Mouse (Mus musculus): ENCODE measurements at regions not wholly inside any gene's neighbourhood (a gene's known extent, or its start where the extent isn't known, plus 50 kb on each side); places are given as distances from the start of the nearest gene placed in this dataset.

DNA sequence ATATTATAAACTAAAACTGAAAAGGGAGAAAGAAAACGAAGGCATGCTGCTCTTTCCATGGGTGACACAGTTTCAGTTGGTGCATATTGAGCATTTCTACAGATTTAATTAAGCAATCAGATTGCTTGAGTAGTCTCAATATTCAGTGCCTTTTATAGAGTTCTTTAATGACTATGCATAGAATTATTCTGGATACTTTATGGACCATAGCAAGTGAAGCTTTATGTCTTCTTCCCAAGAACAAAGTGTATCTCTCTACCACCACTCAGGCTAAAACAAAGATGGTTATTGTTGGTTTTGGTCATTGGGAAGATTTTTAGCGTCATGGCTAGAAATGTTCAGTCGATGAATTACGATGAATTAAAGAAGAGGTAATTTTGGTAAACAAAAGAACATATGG, 311.8 kb upstream of the Ldb2 start:
- 75% methylated on average over 4 of the region's 4 CpGs for WGBS
- TF ChIP-seq EP300 (optimal IDR thresholded peaks at IDR 0.05), result no peak
- no peak for TF ChIP-seq CTCF (IDR thresholded peaks at IDR 0.05; ENCODE audit: low read depth)
- Histone ChIP-seq H3K9me3 (ENCODE audit: control insufficient read depth, low read length) (no peaks in the 10 kb centered on the region), H3K27me3 (ENCODE audit: control insufficient read depth, insufficient read depth, low read length) (no peaks in the 10 kb centered on the region), H3K36me3 (ENCODE audit: control insufficient read depth, insufficient read depth, low read length) (no peaks in the 10 kb centered on the region), H3K9ac (ENCODE audit: low read length) (no peak overlapping the region), H3K4me3 (ENCODE audit: low read depth, low read length) (no peak overlapping the region), H3K4me2 (replicated peaks; ENCODE audit: low read depth) (no peak overlapping the region), H3K4me1 (replicated peaks; ENCODE audit: control insufficient read depth, insufficient read depth) (no peaks in the 10 kb centered on the region; the same call in 1 of the 2 replicates), H3K27ac (replicated peaks) (no peak overlapping the region)
- no peak for DNase-seq (ENCODE audit: low spot score)
- ATAC-seq (ENCODE audit: low FRiP score, low TSS enrichment), result no peak

DNA sequence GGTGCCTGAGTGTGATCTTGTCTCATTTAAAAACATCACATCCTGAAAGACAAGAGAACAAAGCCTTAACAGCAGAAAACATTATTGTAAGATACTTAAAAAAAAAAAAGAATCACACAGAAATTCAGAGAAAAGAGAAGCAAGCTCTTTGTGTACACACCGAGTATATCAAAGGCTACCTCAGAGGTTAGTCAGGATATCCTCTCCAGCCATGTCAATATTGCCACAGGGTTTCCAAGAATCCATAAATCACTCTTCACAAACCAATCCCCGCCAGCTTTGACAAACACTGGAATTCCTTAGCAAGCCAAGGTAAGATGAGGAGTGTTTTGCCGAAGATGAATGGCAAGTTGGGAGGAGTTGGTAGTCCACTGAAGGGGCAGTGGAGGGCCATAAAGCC, 311.3 kb upstream of the Ldb2 start:
- DNase-seq (ENCODE audit: low spot score) (no peak), ATAC-seq (ENCODE audit: low FRiP score, low TSS enrichment) (no peak)
- Histone ChIP-seq H3K27ac (replicated peaks) (no peak overlapping the region), H3K36me3 (ENCODE audit: control insufficient read depth, insufficient read depth, low read length) (no peaks in the 10 kb centered on the region), H3K27me3 (ENCODE audit: control insufficient read depth, insufficient read depth, low read length) (no peaks in the 10 kb centered on the region), H3K4me2 (replicated peaks; ENCODE audit: low read depth) (no peak overlapping the region), H3K9ac (ENCODE audit: low read length) (no peak overlapping the region), H3K4me3 (ENCODE audit: low read depth, low read length) (no peak overlapping the region), H3K4me1 (replicated peaks; ENCODE audit: control insufficient read depth, insufficient read depth) (no peaks in the 10 kb centered on the region; the same call in 1 of the 2 replicates), H3K9me3 (ENCODE audit: control insufficient read depth, low read length) (no peaks in the 10 kb centered on the region)
- no peak for TF ChIP-seq CTCF (IDR thresholded peaks at IDR 0.05; ENCODE audit: low read depth)
- TF ChIP-seq EP300 (optimal IDR thresholded peaks at IDR 0.05), result no peak
- WGBS, result 32% methylated on average over 3 of the region's 3 CpGs

DNA sequence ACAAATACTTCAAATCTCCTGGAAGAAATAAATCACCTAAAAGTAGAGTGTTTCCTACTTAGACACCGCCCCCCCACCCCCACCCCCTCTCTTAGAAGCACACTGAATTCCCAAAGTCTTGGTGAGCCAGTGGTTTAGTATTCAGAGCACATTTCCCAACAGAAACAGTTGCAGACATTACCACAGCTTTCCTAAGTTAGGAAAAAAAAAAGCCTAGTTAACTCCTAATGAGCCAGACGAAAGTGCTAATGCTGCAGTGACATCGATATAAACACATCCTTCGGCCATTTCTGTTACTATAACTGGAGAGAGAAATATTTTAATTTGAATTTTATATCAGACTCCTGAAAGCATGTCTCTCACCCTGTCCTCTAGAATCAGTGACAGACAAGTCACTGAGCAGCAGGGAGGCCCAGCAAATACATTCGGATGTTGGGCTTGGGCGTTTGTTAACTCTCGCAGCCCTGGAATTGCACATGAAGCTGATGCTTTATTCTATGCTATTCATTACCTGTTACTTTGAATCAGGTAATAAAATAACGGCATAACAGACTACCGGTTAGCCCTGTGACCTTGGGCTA, 305.8 kb upstream of the Ldb2 start:
- DNase-seq (ENCODE audit: low spot score), result no peak
- no peak overlapping the region for H3K4me3 ChIP-seq (ENCODE audit: low read depth, low read length)
- no peaks in the 10 kb centered on the region for H3K36me3 ChIP-seq (ENCODE audit: control insufficient read depth, insufficient read depth, low read length)
- no peaks in the 10 kb centered on the region for H3K27me3 ChIP-seq (ENCODE audit: control insufficient read depth, insufficient read depth, low read length)
- no peak overlapping the region for H3K4me2 ChIP-seq (replicated peaks; ENCODE audit: low read depth)
- ATAC-seq (ENCODE audit: low FRiP score, low TSS enrichment), result no peak
- H3K4me1 ChIP-seq (replicated peaks; ENCODE audit: control insufficient read depth, insufficient read depth), result no peaks in the 10 kb centered on the region; the same call in 1 of the 2 replicates
- no peak overlapping the region for H3K9ac ChIP-seq (ENCODE audit: low read length)
- no peak overlapping the region for H3K27ac ChIP-seq (replicated peaks)
- WGBS, result 70% methylated on average over 9 of the region's 9 CpGs
- no peak for TF ChIP-seq EP300 (optimal IDR thresholded peaks at IDR 0.05)
- no peak for TF ChIP-seq CTCF (IDR thresholded peaks at IDR 0.05; ENCODE audit: low read depth)
- H3K9me3 ChIP-seq (ENCODE audit: control insufficient read depth, low read length), result no peaks in the 10 kb centered on the region

GRCm38 (mm10) chr5:45103763-45104428, 304.4 kb upstream of the Ldb2 start:
- Histone ChIP-seq H3K9me3 (ENCODE audit: control insufficient read depth, low read length) (no peaks in the 10 kb centered on the region), H3K9ac (ENCODE audit: low read length) (no peak overlapping the region), H3K4me1 (replicated peaks; ENCODE audit: control insufficient read depth, insufficient read depth) (no peaks in the 10 kb centered on the region; the same call in 1 of the 2 replicates), H3K27ac (replicated peaks) (no peak overlapping the region), H3K36me3 (ENCODE audit: control insufficient read depth, insufficient read depth, low read length) (no peaks in the 10 kb centered on the region), H3K4me2 (replicated peaks; ENCODE audit: low read depth) (no peak overlapping the region), H3K4me3 (ENCODE audit: low read depth, low read length) (no peak overlapping the region), H3K27me3 (ENCODE audit: control insufficient read depth, insufficient read depth, low read length) (no peaks in the 10 kb centered on the region)
- no peak for DNase-seq (ENCODE audit: low spot score)
- ATAC-seq (ENCODE audit: low FRiP score, low TSS enrichment), result no peak
- WGBS, result 72% methylated on average over 6 of the region's 6 CpGs
- TF ChIP-seq EP300 (optimal IDR thresholded peaks at IDR 0.05), result no peak
- no peak for TF ChIP-seq CTCF (IDR thresholded peaks at IDR 0.05; ENCODE audit: low read depth)

DNA sequence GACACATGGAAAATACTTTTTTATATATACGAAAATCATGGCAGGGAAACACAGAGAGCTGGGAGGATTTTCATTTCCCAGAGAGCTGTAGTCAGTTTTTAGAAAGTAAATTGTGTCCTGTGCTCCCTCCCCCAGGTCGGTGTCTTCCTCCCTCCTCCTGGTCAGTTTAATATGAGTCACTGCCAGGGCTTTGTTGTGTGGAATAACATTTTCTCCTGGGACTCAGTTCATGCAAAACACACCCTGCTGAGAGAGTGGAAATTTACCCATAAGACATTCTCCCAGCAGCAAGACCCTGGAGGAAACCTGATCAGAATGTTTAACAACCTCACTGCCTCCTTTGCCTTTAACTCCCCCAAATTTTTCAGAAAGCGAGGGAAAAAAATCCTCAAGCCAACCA, 303.2 kb upstream of the Ldb2 start:
- DNase-seq (ENCODE audit: low spot score), result no peak
- 42% methylated on average over 3 of the region's 3 CpGs for WGBS
- ATAC-seq (ENCODE audit: low FRiP score, low TSS enrichment), result no peak

GRCm38 (mm10) chr5:45101777-45102176, 302.3 kb upstream of the Ldb2 start:
- 57% methylated on average over 4 of the region's 4 CpGs for WGBS
- DNase-seq (ENCODE audit: low spot score), result no peak
- no peak for TF ChIP-seq EP300 (optimal IDR thresholded peaks at IDR 0.05)
- no peak for TF ChIP-seq CTCF (IDR thresholded peaks at IDR 0.05; ENCODE audit: low read depth)

More for the DNA sequence above, 303.2 kb upstream of the Ldb2 start:
- no peaks in the 10 kb centered on the region for H3K36me3 ChIP-seq (ENCODE audit: control insufficient read depth, insufficient read depth, low read length)
- no peak overlapping the region for H3K27ac ChIP-seq (replicated peaks)
- H3K4me2 ChIP-seq (replicated peaks; ENCODE audit: low read depth), result no peak overlapping the region
- no peaks in the 10 kb centered on the region for H3K27me3 ChIP-seq (ENCODE audit: control insufficient read depth, insufficient read depth, low read length)
- no peaks in the 10 kb centered on the region; the same call in 1 of the 2 replicates for H3K4me1 ChIP-seq (replicated peaks; ENCODE audit: control insufficient read depth, insufficient read depth)
- H3K9ac ChIP-seq (ENCODE audit: low read length), result no peak overlapping the region
- no peak overlapping the region for H3K4me3 ChIP-seq (ENCODE audit: low read depth, low read length)
- TF ChIP-seq EP300 (optimal IDR thresholded peaks at IDR 0.05), result no peak
- no peak for TF ChIP-seq CTCF (IDR thresholded peaks at IDR 0.05; ENCODE audit: low read depth)
- no peaks in the 10 kb centered on the region for H3K9me3 ChIP-seq (ENCODE audit: control insufficient read depth, low read length)

More at GRCm38 (mm10) chr5:45101777-45102176, 302.3 kb upstream of the Ldb2 start:
- Histone ChIP-seq H3K4me1 (replicated peaks; ENCODE audit: control insufficient read depth, insufficient read depth) (no peaks in the 10 kb centered on the region; the same call in 1 of the 2 replicates), H3K27ac (replicated peaks) (no peak overlapping the region), H3K4me3 (ENCODE audit: low read depth, low read length) (no peak overlapping the region), H3K9ac (ENCODE audit: low read length) (no peak overlapping the region), H3K27me3 (ENCODE audit: control insufficient read depth, insufficient read depth, low read length) (no peaks in the 10 kb centered on the region), H3K9me3 (ENCODE audit: control insufficient read depth, low read length) (no peaks in the 10 kb centered on the region), H3K4me2 (replicated peaks; ENCODE audit: low read depth) (no peak overlapping the region), H3K36me3 (ENCODE audit: control insufficient read depth, insufficient read depth, low read length) (no peaks in the 10 kb centered on the region)
- no peak for ATAC-seq (ENCODE audit: low FRiP score, low TSS enrichment)

Measured in stomach, postnatal 0 days (tissue).